ENCODE assay signal across 8 mouse cellular contexts in the genomic region with DNA sequence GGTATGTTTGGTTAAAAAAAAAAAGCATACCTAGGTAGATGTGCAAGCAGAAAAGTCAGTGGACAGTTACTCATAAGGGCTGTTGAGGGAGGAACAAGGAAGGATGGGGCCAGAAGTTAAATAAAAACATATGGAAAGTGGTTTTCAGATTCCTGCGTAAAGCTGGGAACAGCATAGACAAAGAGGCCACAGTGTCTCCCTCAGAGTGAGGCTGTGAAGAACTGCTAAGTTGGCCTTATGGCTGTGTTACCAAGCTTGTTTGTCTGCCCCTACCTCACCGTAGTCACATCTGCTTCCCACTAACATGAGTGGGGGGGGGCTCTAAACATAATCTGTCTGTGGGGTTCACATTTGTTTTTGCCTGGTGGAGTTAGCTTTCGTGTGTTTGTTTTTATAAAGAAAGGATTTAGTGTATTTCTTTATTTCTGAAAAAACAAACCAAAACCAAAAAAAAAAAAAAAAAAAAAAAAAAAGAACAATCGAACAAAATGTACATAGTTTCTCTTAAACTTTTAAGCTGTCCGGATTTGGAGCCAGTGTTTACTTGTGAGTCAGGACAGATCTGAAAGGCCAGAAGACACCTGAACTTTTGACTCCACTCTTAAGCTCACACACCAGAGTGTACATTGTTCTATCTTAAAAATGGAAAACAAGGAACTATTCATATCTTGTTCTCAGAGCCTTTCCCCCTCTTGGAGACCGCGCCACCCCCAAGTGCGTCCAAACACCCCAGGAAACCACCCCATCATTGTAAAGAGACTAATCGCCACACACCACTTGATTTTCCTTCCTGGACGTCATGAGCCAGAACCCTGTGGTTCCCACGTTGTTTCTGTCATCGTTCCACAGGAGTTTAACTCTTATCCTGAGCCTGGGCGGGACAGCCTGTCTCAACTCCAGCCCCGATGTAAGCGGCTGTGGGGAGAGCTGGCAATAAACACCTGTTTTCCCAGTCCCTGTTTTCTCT.
DNase-seq lines count a peak whose midpoint lies in the region; ATAC-seq lines count a peak whose summit lies in the region.

No protein-coding gene starts in this region.

- H3K4me1 ChIP-seq in heart, embryonic 14.5 days (ENCODE audit: control insufficient read depth in 2 of 2, insufficient read depth in 2 of 2, low read length in 2 of 2), result peaks cover 12 to 17% of the 10 kb centered on the region in 2 experiments
- H3K4me1 ChIP-seq in limb, embryonic 13.5 days, result peaks cover 56% of the 10 kb centered on the region
- peaks cover 15% of the 10 kb centered on the region for H3K4me1 ChIP-seq in midbrain, embryonic 13.5 days (replicated peaks)

- H3K9ac ChIP-seq in heart, embryonic 14.5 days (ENCODE audit: low read length), result no peak overlapping the region
- H3K9ac ChIP-seq in limb, embryonic 13.5 days, result no peak overlapping the region
- H3K9ac ChIP-seq in midbrain, embryonic 13.5 days (replicated peaks), result no peak overlapping the region

- peak overlapping the region; percentile 55 to 60 for H3K27ac ChIP-seq in heart, embryonic 14.5 days (replicated peaks in 1 of 2; ENCODE audit: control insufficient read depth in 1 of 2, insufficient read depth in 1 of 2, low read depth in 2 of 2, low read length in 2 of 2)
- peak overlapping the region; percentile 59 for H3K27ac ChIP-seq in limb, embryonic 13.5 days
- H3K27ac ChIP-seq in midbrain, embryonic 13.5 days, result no peak overlapping the region

- peak; percentile 63 for ATAC-seq in heart, embryonic 14.5 days (ENCODE audit: insufficient number of reproducible peaks, insufficient read depth, low FRiP score, low read depth)
- peak; percentile 48; the same call in 1 of the 2 replicates for ATAC-seq in limb, embryonic 13.5 days (ENCODE audit: low FRiP score, low read depth)
- no peak for ATAC-seq in midbrain, embryonic 13.5 days

- no peaks in the 10 kb centered on the region for H3K36me3 ChIP-seq in heart, embryonic 14.5 days (ENCODE audit: control insufficient read depth, insufficient read depth, low read length)
- no peaks in the 10 kb centered on the region for H3K36me3 ChIP-seq in limb, embryonic 13.5 days
- no peaks in the 10 kb centered on the region for H3K36me3 ChIP-seq in midbrain, embryonic 13.5 days

- H3K4me3 ChIP-seq in heart, embryonic 14.5 days (ENCODE audit: control insufficient read depth in 1 of 2, insufficient read depth in 1 of 2, low read depth in 1 of 2, low read length in 2 of 2), result no peak overlapping the region
- H3K4me3 ChIP-seq in limb, embryonic 13.5 days, result no peak overlapping the region
- H3K4me3 ChIP-seq in midbrain, embryonic 13.5 days (replicated peaks), result no peak overlapping the region

- DNase-seq in adrenal gland, postnatal 14 days, result peak; percentile 34
- DNase-seq in adrenal gland, adult 8-10 months, result no peak
- DNase-seq in B cell, adult 2 months, result peak; percentile 16 to 20
- DNase-seq in left cerebral cortex, adult 8-10 months (ENCODE audit: low spot score in 2 of 2), result no peak
- DNase-seq in left cerebral cortex, adult 18-20 months (ENCODE audit: low spot score in 2 of 2), result no peak

- H3K9me3 ChIP-seq in heart, embryonic 14.5 days (ENCODE audit: control insufficient read depth, low read length), result no peaks in the 10 kb centered on the region
- no peaks in the 10 kb centered on the region for H3K9me3 ChIP-seq in limb, embryonic 13.5 days
- no peaks in the 10 kb centered on the region for H3K9me3 ChIP-seq in midbrain, embryonic 13.5 days

- no peak overlapping the region for H3K4me2 ChIP-seq in heart, embryonic 14.5 days (ENCODE audit: low read length)
- no peak overlapping the region for H3K4me2 ChIP-seq in limb, embryonic 13.5 days (replicated peaks)
- no peak overlapping the region for H3K4me2 ChIP-seq in midbrain, embryonic 13.5 days (replicated peaks)

- no peaks in the 10 kb centered on the region for H3K27me3 ChIP-seq in heart, embryonic 14.5 days (ENCODE audit: control insufficient read depth, insufficient read depth, low read length)
- H3K27me3 ChIP-seq in limb, embryonic 13.5 days, result no peaks in the 10 kb centered on the region
- no peaks in the 10 kb centered on the region for H3K27me3 ChIP-seq in midbrain, embryonic 13.5 days

- WGBS in heart, embryonic 14.5 days, result 44% methylated on average over 15 of the region's 15 CpGs
- 35% methylated on average over 15 of the region's 15 CpGs for WGBS in limb, embryonic 13.5 days
- 72% methylated on average over 15 of the region's 15 CpGs for WGBS in midbrain, embryonic 13.5 days

Comparison
In these comparisons a context has a peak if more than half of its experiments do, and no peak if none do; other contexts are left out.
1. DNase-seq: peak in adrenal gland, postnatal 14 days (single experiment) and B cell, adult 2 months (2 of 2); none in adrenal gland, adult 8-10 months (single experiment), left cerebral cortex, adult 8-10 months (0 of 2) and left cerebral cortex, adult 18-20 months (0 of 2).